Mouse (Mus musculus) stomach, embryonic 14.5 days (tissue): Measurements from ENCODE around the gene Zc2hc1b. TPM values are rescaled to one million over a fixed set of nuclear protein-coding genes. Genes with fewer than 3 reads are reported as not detected.

Experiments used
- ATAC-seq: fragments of 200-750 bp; cut with Nextera tagmentation; 2 replicates; pipeline ENCODE4 v1.8.0; 2017; ENCODE audit warnings: low read depth, moderate TSS enrichment; ENCODE audit not compliant: insufficient number of reproducible peaks, insufficient read depth, low FRiP score
- H3K27ac ChIP-seq: fragments of 300-500 bp; sonication (generic); 2 replicates; pipeline ENCODE4 v1.5.1; 2014; ENCODE audit warnings: mild to moderate bottlenecking, low read length, moderate library complexity, mixed read lengths
- H3K27me3 ChIP-seq: fragments of 300-500 bp; sonication (generic); 2 replicates; pipeline ENCODE4 v1.6.1; 2014; ENCODE audit warnings: low read length, control low read depth, mixed read lengths; ENCODE audit not compliant: control insufficient read depth, insufficient read depth
- H3K36me3 ChIP-seq: fragments of 300-500 bp; sonication (generic); 2 replicates; pipeline ENCODE4 v1.6.1; 2014; ENCODE audit warnings: mild to moderate bottlenecking, control low read depth, low read length, moderate library complexity, mixed read lengths; ENCODE audit not compliant: control insufficient read depth, insufficient read depth
- H3K4me1 ChIP-seq: fragments of 300-500 bp; sonication (generic); 2 replicates; pipeline ENCODE4 v1.6.1; 2014; ENCODE audit warnings: low read length, control low read depth, mixed read lengths; ENCODE audit not compliant: control insufficient read depth, insufficient read depth
- H3K4me2 ChIP-seq: fragments of 300-500 bp; sonication (generic); replicated peaks from 2 replicates; pipeline ENCODE4 v1.6.1; 2014; ENCODE audit warnings: low read depth, low read length, control low read depth
- H3K4me3 ChIP-seq: fragments of 300-500 bp; sonication (generic); 2 replicates; pipeline ENCODE4 v1.5.1; 2014; ENCODE audit warnings: low read depth, low read length, control low read depth
- H3K9ac ChIP-seq: fragments of 300-500 bp; sonication (generic); replicated peaks from 2 replicates; pipeline ENCODE4 v1.6.1; 2014; ENCODE audit warnings: low read depth, mild to moderate bottlenecking, control low read depth, low read length, moderate library complexity, mixed read lengths
- H3K9me3 ChIP-seq: fragments of 300-500 bp; sonication (generic); 2 replicates; pipeline ENCODE4 v1.6.1; 2016; ENCODE audit warnings: low read depth, low read length, control low read depth; ENCODE audit not compliant: control insufficient read depth
- WGBS: fragments of 180-500 bp; shearing (Covaris S2); extraction: QIAGEN DNeasy Blood & Tissue Kit; methylation state at CpG from one replicate; pipeline ENCODE4 v1.1.7; 2014; 5-methylcytosine and 5-hydroxymethylcytosine counted together
- polyA plus RNA-seq: library from polyadenylated mRNA; unstranded; fragments of >200 nt; fragmentation: Nextera tagmentation; extraction: Ambion mirVana; gene quantifications from 2 replicates; pipeline ENCODE4 v1.2.1, GENCODE M21; 2014

The Zc2hc1b gene
- polyA plus RNA-seq, 1 experiment from 2014 or later, result not detected

DNA sequence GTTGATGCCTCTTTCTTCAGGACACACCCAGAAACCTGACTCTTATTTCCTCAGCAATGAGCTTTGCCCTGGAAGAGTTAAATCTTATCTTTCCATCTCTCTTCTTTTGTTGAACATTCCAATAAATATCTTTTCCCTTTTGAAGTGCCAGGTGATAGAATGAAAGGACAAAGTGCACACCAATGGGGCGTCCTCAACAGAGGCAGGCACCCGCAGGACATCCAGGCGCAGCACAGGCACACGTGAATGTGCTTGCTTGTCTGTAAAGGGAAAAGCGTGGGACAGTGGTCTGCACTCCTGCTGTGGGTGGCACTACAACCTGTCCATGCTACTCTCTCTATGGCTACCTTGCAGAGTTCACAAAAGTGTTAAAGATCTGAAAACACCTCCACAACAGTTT is 12.1 kb upstream of the Zc2hc1b start:
- WGBS, result 63% methylated on average over 5 of the region's 5 CpGs

DNA sequence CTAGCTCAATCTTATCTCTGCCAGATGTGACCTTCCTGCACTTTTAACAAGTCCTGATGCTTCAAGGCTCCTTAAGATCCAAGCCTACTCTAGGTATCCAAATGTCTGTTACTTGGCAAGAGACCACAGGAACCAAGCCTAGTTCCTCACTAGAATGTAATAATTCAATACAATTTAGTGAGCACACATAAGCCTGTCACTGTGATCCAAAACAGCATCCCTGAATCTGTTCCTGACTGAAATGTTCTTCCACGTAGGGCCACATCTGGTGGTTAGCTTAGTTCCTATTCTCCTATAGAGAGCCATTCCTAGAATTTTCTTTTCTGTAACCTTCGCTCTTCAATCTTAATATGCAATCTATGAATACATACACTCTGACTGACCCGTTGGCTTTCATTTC is 8.9 kb upstream of the Zc2hc1b start:
- Histone ChIP-seq H3K9me3 (no peaks in the 10 kb centered on the region), H3K4me1 (0 out of 2 replicates have a peak, but pooled peaks cover 3% of the 10 kb centered on the region), H3K36me3 (peaks cover 46% of the 10 kb centered on the region), H3K27me3 (no peaks in the 10 kb centered on the region), H3K4me3 (no peak overlapping the region), H3K4me2 (no peak overlapping the region), H3K9ac (no peak overlapping the region), H3K27ac (no peak overlapping the region; the same call in 1 of the 2 replicates)
- ATAC-seq, result peak; percentile 38; the same call in 1 of the 2 replicates
- 71% methylated on average over 3 of the region's 3 CpGs for WGBS

More for the DNA sequence above, 12.1 kb upstream of the Zc2hc1b start:
- H3K9ac ChIP-seq, result no peak overlapping the region
- no peaks in the 10 kb centered on the region for H3K27me3 ChIP-seq
- H3K9me3 ChIP-seq, result no peaks in the 10 kb centered on the region
- no peak overlapping the region for H3K27ac ChIP-seq
- peaks cover 36% of the 10 kb centered on the region for H3K36me3 ChIP-seq
- ATAC-seq, result no peak
- no peak overlapping the region for H3K4me3 ChIP-seq
- peaks cover 8% of the 10 kb centered on the region; the same call in 1 of the 2 replicates for H3K4me1 ChIP-seq
- H3K4me2 ChIP-seq, result no peak overlapping the region

- no peaks in the 10 kb centered on the region for H3K4me1 ChIP-seq
- no peak for ATAC-seq
- no peak overlapping the region for H3K4me2 ChIP-seq
- no peaks in the 10 kb centered on the region for H3K27me3 ChIP-seq
- no peak overlapping the region for H3K27ac ChIP-seq
- H3K36me3 ChIP-seq, result peaks cover 57% of the 10 kb centered on the region
- 88% methylated on average over 4 of the region's 4 CpGs for WGBS
- H3K4me3 ChIP-seq, result no peak overlapping the region
- H3K9me3 ChIP-seq, result no peaks in the 10 kb centered on the region
- H3K9ac ChIP-seq, result no peak overlapping the region
Measured at GRCm38 (mm10) chr10:13184170-13184766, 6.4 kb upstream of the Zc2hc1b start.

GRCm38 (mm10) chr10:13180211-13180610 is 2.4 kb upstream of the Zc2hc1b start:
- WGBS, result 64% methylated on average over 7 of the region's 7 CpGs

DNA sequence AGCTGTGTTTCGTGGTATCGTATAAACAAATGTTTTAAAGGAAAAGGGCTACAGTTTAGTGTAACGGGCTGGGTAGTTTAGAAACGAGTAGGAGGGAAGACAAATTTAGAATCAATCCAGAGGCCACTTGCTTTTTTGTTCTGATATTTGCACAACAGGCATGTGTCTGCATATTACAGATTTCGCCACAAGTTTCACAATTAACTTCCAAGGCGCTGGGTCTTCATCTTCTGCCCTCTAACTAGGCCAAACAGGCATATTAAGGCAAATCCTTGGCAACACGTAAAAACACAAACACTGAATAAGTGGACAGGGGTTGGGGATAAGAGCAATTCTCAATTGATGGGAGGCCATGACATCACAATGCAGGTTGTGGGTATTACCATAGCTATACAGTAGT is 2.0 kb downstream of the Zc2hc1b start:
- 71% methylated on average over 7 of the region's 7 CpGs for whole genome bisulfite sequencing
- no peak overlapping the region for H3K27ac ChIP-seq
- no peak for ATAC-seq

More at GRCm38 (mm10) chr10:13180211-13180610, 2.4 kb upstream of the Zc2hc1b start:
- H3K4me3 ChIP-seq, result no peak overlapping the region
- H3K4me1 ChIP-seq, result 0 out of 2 replicates have a peak, but pooled peaks cover 3% of the 10 kb centered on the region
- H3K9ac ChIP-seq, result no peak overlapping the region
- no peak overlapping the region for H3K4me2 ChIP-seq
- no peaks in the 10 kb centered on the region for H3K9me3 ChIP-seq
- ATAC-seq, result no peak
- H3K36me3 ChIP-seq, result peaks cover 52% of the 10 kb centered on the region
- no peaks in the 10 kb centered on the region for H3K27me3 ChIP-seq
- peak overlapping the region; percentile 55; the same call in 1 of the 2 replicates for H3K27ac ChIP-seq

DNA sequence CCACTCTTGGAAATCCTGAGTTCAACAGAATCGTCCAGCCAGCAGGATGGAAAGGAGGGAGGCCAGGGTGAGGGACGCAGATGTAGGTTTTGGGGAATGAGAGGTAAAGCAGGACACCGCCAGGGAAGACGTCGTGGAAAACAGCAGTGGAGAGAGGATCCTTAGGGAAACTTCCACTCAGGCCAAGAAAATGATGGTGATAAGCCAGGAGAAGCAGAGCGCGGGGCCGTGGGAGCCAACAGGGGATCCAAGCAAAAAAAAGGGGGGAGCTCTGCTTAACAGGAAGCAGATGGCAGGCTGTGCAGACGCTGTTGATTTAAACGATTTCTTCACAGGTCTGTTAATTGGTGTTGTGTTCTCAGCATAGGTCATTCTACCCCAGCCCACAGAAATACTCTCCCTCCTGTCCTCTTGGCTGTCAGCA is 5.0 kb downstream of the Zc2hc1b start:
- no peaks in the 10 kb centered on the region for H3K27me3 ChIP-seq
- peaks cover 28% of the 10 kb centered on the region for H3K4me1 ChIP-seq
- peak overlapping the region; percentile 75 for H3K27ac ChIP-seq
- no peaks in the 10 kb centered on the region for H3K9me3 ChIP-seq
- H3K4me2 ChIP-seq, result no peak overlapping the region
- H3K36me3 ChIP-seq, result peaks cover 7% of the 10 kb centered on the region
- ATAC-seq, result peak; percentile 70; the same call in 1 of the 2 replicates
- WGBS, result 28% methylated on average over 10 of the region's 10 CpGs
- no peak overlapping the region for H3K9ac ChIP-seq
- H3K4me3 ChIP-seq, result no peak overlapping the region

More for the DNA sequence above, 2.0 kb downstream of the Zc2hc1b start:
- peaks cover 20% of the 10 kb centered on the region for H3K4me1 ChIP-seq
- no peak overlapping the region for H3K4me3 ChIP-seq
- peaks cover 32% of the 10 kb centered on the region for H3K36me3 ChIP-seq
- no peak overlapping the region for H3K4me2 ChIP-seq
- H3K9me3 ChIP-seq, result no peaks in the 10 kb centered on the region
- H3K27me3 ChIP-seq, result no peaks in the 10 kb centered on the region
- H3K9ac ChIP-seq, result no peak overlapping the region

- Histone ChIP-seq H3K9me3 (no peaks in the 10 kb centered on the region), H3K27me3 (no peaks in the 10 kb centered on the region), H3K4me1 (peaks cover 28% of the 10 kb centered on the region), H3K36me3 (no peaks in the 10 kb centered on the region), H3K27ac (peak overlapping the region; percentile 77; the same call in 1 of the 2 replicates), H3K9ac (no peak overlapping the region), H3K4me2 (no peak overlapping the region), H3K4me3 (no peak overlapping the region)
- no peak for ATAC-seq
- 29% methylated on average over 2 of the region's 2 CpGs for WGBS
Measured at GRCm38 (mm10) chr10:13171461-13171860, 6.4 kb downstream of the Zc2hc1b start.

GRCm38 (mm10) chr10:13170739-13171448 is 6.9 kb downstream of the Zc2hc1b start:
- H3K9me3 ChIP-seq, result no peaks in the 10 kb centered on the region
- ATAC-seq, result peak; percentile 54; the same call in 1 of the 2 replicates
- no peaks in the 10 kb centered on the region for H3K27me3 ChIP-seq
- peak overlapping the region; percentile 77 for H3K27ac ChIP-seq
- no peaks in the 10 kb centered on the region for H3K36me3 ChIP-seq
- H3K9ac ChIP-seq, result no peak overlapping the region
- H3K4me1 ChIP-seq, result peaks cover 25% of the 10 kb centered on the region
- WGBS, result 25% methylated on average over 12 of the region's 12 CpGs
- no peak overlapping the region for H3K4me2 ChIP-seq
- no peak overlapping the region for H3K4me3 ChIP-seq
